Mouse (Mus musculus) frontal cortex, adult (tissue): ENCODE results near the gene Dpp9.

Experiments used
- ATAC-seq: cut with Nextera tagmentation; 2 replicates; pipeline ENCODE4 v1.9.2; 2017; ENCODE audit warnings: mild to moderate bottlenecking, moderate library complexity, mixed read lengths; ENCODE audit not compliant: low TSS enrichment

The Dpp9 gene

GRCm38 (mm10) chr17:56139858-56140595, 78.7 kb downstream of the Dpp9 start, which contains the start of gene Sema6b:
TSS of gene Sema6b (minus strand) at chr17:56140343.
- ATAC-seq, result peak; percentile 38; the same call in 1 of the 2 replicates

GRCm38 (mm10) chr17:56139355-56139754, 79.3 kb downstream of the Dpp9 start:
- ATAC-seq, result peak; percentile 14; the same call in 1 of the 2 replicates

GRCm38 (mm10) chr17:56137839-56138613, 80.7 kb downstream of the Dpp9 start:
- no peak for ATAC-seq
